Mouse (Mus musculus) forebrain, embryonic 16.5 days (tissue): ENCODE measurements around the gene Cerk. TPM values are rescaled to one million over a fixed set of nuclear protein-coding genes. Genes with fewer than 3 reads are reported as not detected.
"Not testable (repeated sequence)": the region's sequence is repeated elsewhere in the genome, so short reads cannot be mapped to it uniquely, and the experiment has no call there.

ENCODE experiments used
- ATAC-seq: fragments of 200-750 bp; cut with Nextera tagmentation; 2 replicates; pipeline ENCODE4 v1.8.0; 2017; ENCODE audit warnings: mild to moderate bottlenecking, moderate library complexity
- H3K27ac ChIP-seq: fragments of 300-500 bp; sonication (generic); 2 replicates; pipeline ENCODE4 v1.5.1; 2014; ENCODE audit warnings: low read length, control low read depth
- H3K27me3 ChIP-seq: fragments of 300-500 bp; sonication (generic); replicated peaks from 2 replicates; pipeline ENCODE4 v1.6.1; 2014; ENCODE audit warnings: low read length; ENCODE audit not compliant: control insufficient read depth, insufficient read depth
- H3K36me3 ChIP-seq: fragments of 300-500 bp; sonication (generic); 2 replicates; pipeline ENCODE4 v1.6.1; 2014; ENCODE audit not compliant: control insufficient read depth, insufficient read depth
- H3K4me1 ChIP-seq: fragments of 300-500 bp; sonication (generic); replicated peaks from 2 replicates; pipeline ENCODE4 v1.6.1; 2014; ENCODE audit warnings: low read length; ENCODE audit not compliant: control insufficient read depth, insufficient read depth
- H3K4me2 ChIP-seq: fragments of 300-500 bp; sonication (generic); 2 replicates; pipeline ENCODE4 v1.6.1; 2014; ENCODE audit warnings: mild to moderate bottlenecking, low read length, control low read depth
- H3K4me3 ChIP-seq: fragments of 300-500 bp; sonication (generic); replicated peaks from 2 replicates; pipeline ENCODE4 v1.5.1; 2014; ENCODE audit warnings: mild to moderate bottlenecking, low read length, control low read depth
- H3K9ac ChIP-seq: fragments of 300-500 bp; sonication (generic); replicated peaks from 2 replicates; pipeline ENCODE4 v1.6.1; 2014; ENCODE audit warnings: low read depth, low read length, control low read depth
- H3K9me3 ChIP-seq: fragments of 300-500 bp; sonication (generic); 2 replicates; pipeline ENCODE4 v1.6.1; 2016; ENCODE audit warnings: low read length; ENCODE audit not compliant: control insufficient read depth
- WGBS: fragments of 180-500 bp; shearing (Covaris S2); extraction: QIAGEN DNeasy Blood & Tissue Kit; methylation state at CpG from one replicate; pipeline ENCODE4 v1.1.7; 2014; 5-methylcytosine and 5-hydroxymethylcytosine counted together
- polyA plus RNA-seq: library from polyadenylated mRNA; unstranded; fragments of >200 nt; fragmentation: Nextera tagmentation; extraction: Ambion mirVana; gene quantifications from 2 replicates; pipeline ENCODE4 v1.2.1, GENCODE M21; 2015

Gene Cerk
- polyA plus RNA-seq, 1 experiment from 2014 or later = 23.8 TPM

DNA sequence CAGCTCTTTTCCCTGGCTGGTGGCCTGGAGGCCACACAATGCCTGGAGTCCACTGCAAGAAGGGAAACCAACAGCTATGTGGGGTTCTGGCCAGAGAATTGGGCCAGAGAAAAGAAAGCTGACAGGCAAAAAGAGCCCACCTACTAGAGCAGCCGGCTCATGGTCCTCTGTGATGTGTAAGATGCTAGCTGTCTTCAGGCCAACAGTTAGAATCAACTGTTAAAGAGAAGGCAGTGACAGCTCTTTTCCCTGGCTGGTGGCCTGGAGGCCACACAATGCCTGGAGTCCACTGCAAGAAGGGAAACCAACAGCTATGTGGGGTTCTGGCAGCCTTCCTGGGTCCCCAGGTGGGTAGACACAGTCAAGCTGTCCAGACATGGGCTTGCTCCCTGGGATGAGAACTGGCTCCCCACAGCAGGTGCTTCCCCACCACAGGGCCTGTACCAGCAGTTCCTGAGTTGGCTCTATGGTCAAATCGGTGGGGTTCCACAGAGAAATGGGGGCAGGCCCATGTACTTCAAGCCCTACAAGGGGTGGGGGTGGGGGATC, 8.2 kb downstream of the Cerk start:
- H3K4me1 ChIP-seq = peaks cover 15% of the 10 kb centered on the region
- ATAC-seq, H3K9me3 ChIP-seq, H3K9ac ChIP-seq, H3K4me3 ChIP-seq, H3K27ac ChIP-seq, H3K36me3 ChIP-seq, H3K27me3 ChIP-seq, H3K4me2 ChIP-seq: not testable (repeated sequence)
- 78% methylated on average over 2 of the region's 2 CpGs for WGBS

DNA sequence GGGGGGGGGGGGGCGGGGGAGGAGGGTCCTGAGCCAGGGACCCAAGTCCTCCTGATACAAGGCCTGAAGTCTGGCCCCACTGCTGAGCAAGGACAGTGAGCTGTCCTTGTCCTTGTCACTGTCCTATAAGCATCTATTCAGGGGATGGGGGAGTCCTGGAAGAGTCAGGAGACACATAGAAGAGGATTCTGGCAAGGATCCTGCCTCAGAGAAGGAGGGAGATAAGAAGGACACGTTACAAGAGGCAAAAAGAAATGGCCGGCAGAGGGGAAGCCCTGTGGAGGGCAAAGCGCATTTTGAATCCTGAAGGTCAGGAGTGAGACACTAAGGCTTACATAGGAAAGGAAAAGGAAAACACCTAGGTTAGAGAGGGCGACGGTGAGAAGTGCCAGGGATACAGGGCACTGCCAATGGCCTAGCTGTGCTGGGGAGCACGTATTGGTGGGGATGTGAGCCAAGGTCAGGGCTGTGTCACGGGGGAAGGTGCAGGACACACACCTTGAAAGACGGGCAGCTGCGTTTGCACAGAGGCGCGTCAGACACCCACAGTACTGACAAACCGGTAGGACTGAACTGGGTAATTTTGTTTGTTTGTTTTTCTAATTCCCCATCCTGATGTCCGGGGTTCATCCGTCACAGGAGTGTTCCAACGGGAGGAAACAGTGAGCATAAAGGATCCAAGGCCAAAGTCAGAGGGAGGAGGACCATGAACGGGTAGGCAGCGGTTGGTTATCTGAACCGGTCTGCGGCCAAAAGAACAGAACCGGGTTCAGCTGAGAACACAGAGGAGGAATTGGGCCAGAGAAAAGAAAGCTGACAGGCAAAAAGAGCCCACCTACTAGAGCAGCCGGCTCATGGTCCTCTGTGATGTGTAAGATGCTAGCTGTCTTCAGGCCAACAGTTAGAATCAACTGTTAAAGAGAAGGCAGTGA, 8.9 kb downstream of the Cerk start:
- WGBS = 86% methylated on average over 21 of the region's 22 CpGs
- Histone ChIP-seq H3K4me1 (peaks cover 9% of the 10 kb centered on the region), H3K9me3 (no peaks in the 10 kb centered on the region), H3K4me2 (no peak overlapping the region), H3K4me3 (no peak overlapping the region), H3K36me3 (no peaks in the 10 kb centered on the region), H3K27me3 (no peaks in the 10 kb centered on the region), H3K27ac (no peak overlapping the region), H3K9ac (no peak overlapping the region)
- no peak; the same call in 1 of the 2 replicates for ATAC-seq

DNA sequence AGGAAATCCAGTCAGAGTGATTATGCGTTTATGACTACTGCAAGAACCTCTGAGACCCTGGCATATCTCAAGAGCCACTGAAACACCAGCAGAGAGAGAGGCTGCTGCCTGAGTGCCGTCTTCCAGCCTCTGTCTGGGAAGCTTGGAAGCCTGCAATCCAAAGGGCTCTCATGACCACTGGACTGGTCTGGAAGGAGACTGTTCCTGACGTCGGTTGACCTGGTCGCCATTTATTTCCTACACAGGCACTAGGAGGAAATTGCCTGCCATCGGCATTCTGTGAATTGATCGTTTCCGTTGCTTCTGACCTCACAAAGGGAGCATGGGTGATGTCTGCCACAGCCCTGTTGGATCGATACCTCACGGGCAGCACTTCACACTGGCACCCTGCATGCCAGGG, 9.8 kb downstream of the Cerk start:
- H3K9me3 ChIP-seq = no peaks in the 10 kb centered on the region
- H3K4me3 ChIP-seq = no peak overlapping the region
- H3K4me2 ChIP-seq = no peak overlapping the region
- H3K27ac ChIP-seq = no peak overlapping the region
- no peak overlapping the region for H3K9ac ChIP-seq
- no peak for ATAC-seq
- H3K27me3 ChIP-seq = no peaks in the 10 kb centered on the region
- H3K4me1 ChIP-seq = peaks cover 6% of the 10 kb centered on the region; the same call in 1 of the 2 replicates
- H3K36me3 ChIP-seq = no peaks in the 10 kb centered on the region
- WGBS = 89% methylated on average over 10 of the region's 10 CpGs

DNA sequence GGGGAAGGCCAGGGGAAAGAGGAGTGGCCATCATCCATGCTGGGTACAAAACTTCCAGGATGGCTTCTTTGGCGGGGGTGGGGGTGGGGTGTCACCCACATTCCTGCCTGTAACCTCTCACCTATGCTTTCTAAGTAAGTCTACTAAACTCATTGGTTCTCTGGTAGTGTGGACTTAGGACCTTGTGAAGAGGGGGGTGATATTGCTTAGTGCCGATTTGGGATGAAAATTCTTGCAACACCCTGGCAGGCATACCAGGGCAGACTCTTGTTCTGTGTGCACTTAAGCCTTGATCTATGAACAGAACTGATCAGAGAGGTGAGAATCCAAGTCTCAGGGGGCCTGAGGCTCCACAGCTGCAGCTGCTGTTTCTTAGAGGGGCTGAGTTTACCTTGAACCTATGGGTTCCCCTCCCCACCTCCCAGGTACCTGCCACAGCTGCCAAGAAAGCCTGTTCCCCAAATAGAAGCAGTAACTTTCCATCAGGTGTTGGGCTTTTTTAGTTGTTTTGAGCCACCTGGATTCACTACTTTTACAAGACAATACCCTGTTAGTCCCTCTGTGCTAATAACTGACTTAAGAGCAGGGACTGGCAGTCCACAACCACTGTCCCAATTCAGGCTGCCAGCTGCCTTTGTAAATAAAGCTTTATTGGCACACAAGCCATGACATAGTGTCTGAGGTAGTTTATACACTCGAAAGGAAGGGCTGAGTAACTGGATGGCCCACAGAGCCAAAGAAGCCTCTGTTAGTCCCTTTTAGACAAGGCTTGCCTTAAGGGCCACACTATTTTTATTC, 10.5 kb downstream of the Cerk start:
- WGBS = 82% methylated on average over 3 of the region's 3 CpGs
- no peaks in the 10 kb centered on the region for H3K27me3 ChIP-seq
- H3K4me1 ChIP-seq = peaks cover 6% of the 10 kb centered on the region; the same call in 1 of the 2 replicates
- no peak overlapping the region for H3K4me2 ChIP-seq
- no peaks in the 10 kb centered on the region for H3K36me3 ChIP-seq
- H3K9me3 ChIP-seq = no peaks in the 10 kb centered on the region
- ATAC-seq = no peak
- H3K9ac ChIP-seq = no peak overlapping the region
- no peak overlapping the region for H3K27ac ChIP-seq
- no peak overlapping the region for H3K4me3 ChIP-seq

DNA sequence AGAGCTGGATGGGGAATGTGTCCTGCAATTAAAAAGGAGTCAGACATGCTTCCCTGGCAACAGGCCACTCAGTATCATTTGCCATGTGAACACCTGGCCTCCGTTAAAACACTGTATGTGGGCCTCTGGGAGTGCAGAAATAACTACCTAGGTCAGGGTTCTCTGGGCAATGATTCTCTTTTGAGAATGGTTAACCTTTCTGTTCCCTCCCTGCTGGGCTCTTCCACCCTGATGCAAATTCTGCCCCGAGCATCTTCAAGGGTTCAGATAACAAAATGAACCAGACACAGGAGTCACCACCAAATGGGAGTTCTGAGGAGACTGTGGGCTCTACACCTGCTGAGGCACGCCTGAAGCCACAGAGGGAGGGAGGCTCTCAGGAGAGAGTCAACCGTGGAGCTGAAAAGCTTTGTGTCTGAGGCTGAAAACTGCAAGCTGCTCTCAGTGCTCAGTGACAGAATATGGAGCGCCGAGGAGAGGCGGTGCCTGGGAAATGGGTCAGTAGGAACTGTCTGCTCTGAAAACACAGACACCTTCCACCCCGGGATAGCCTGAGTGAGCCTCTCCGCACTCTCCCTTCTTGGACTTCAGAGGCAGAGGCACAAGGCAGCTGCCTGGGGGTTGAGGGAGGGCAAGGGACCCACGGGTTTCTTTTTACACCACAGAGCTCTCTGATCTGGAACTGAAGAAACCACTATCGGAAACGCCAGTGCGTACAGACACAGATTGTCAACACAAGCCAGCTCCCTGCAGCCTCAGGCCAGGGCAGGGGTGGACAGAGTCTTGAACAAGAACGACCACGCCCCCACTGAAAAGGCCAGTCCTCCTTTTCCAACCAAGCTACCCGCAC, 12.6 kb downstream of the Cerk start:
- H3K36me3 ChIP-seq = no peaks in the 10 kb centered on the region
- no peak overlapping the region for H3K4me2 ChIP-seq
- H3K27ac ChIP-seq = no peak overlapping the region
- H3K9me3 ChIP-seq = no peaks in the 10 kb centered on the region
- H3K4me3 ChIP-seq = no peak overlapping the region
- peaks cover 14% of the 10 kb centered on the region for H3K4me1 ChIP-seq
- no peak overlapping the region for H3K9ac ChIP-seq
- 44% methylated on average over 16 of the region's 16 CpGs for WGBS
- no peak for ATAC-seq
- H3K27me3 ChIP-seq = no peaks in the 10 kb centered on the region

DNA sequence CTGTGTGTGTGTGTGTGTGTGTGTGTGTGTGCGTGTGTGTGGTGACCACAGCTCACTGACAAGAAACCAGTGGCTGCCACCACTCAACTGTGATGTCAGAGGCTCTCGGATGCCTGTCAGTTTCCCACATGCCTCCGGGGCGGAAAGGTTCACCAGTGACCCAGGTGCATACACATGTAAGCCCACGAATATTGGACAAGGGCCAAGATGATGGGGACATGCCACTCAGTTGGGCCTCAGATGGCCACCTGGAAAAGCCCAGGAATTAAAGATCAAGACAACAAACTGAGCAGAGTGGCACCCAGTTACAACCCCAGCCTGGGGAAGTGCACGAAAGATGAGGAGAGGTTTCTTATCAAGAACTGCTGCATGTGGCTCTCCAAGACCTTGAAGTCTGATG, 13.4 kb downstream of the Cerk start:
- H3K4me3 ChIP-seq = no peak overlapping the region
- WGBS = 81% methylated on average over 6 of the region's 6 CpGs
- H3K9ac ChIP-seq = no peak overlapping the region
- no peak overlapping the region for H3K27ac ChIP-seq
- H3K4me1 ChIP-seq = peaks cover 14% of the 10 kb centered on the region
- no peaks in the 10 kb centered on the region for H3K27me3 ChIP-seq
- ATAC-seq = no peak
- H3K4me2 ChIP-seq = no peak overlapping the region
- no peaks in the 10 kb centered on the region for H3K36me3 ChIP-seq
- H3K9me3 ChIP-seq = no peaks in the 10 kb centered on the region

DNA sequence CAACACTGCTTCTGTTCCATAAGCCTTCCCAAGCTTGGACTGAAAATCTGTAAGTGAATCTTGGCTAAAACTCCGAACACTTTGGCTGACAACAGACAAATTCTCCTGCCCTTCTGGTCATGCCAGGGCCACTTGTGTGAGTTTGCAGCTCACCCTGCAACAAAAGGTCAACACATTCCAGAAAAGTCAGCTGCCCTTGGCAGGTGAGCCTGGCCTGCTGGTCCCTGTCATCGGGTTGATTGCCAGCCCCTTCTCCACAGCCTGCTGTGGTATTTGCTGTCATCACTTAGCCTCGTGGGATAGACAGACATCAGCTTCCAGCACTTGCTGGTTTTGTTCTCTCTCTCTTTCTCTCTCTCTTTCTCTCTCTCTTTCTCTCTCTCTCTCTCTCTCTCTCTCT, 13.8 kb downstream of the Cerk start:
- Histone ChIP-seq H3K9me3 (no peaks in the 10 kb centered on the region), H3K9ac (no peak overlapping the region), H3K4me1 (peaks cover 14% of the 10 kb centered on the region), H3K36me3 (no peaks in the 10 kb centered on the region), H3K27me3 (no peaks in the 10 kb centered on the region), H3K4me3 (no peak overlapping the region), H3K27ac (no peak overlapping the region), H3K4me2 (no peak overlapping the region)
- 64% methylated on average over 3 of the region's 3 CpGs for WGBS
- no peak for ATAC-seq

DNA sequence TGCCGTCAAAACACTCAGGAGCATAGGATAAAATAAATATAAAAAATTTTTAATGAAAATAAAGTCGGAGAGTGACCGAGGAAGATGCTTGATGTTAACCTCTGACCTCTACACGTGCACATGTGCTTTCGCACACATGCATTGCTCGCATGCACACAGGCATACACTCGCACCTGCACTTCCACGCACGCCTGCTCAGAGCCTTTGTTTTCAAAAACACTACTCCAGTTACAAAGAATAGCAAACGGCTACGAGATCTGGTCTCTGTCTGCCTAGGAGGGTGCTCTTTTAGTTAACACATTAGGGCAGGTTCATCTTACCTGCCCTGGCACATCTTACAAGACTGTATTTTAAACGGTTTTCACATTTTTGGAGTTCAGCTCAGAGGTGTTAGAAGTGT, 14.6 kb downstream of the Cerk start:
- ATAC-seq = no peak
- Histone ChIP-seq H3K36me3 (no peaks in the 10 kb centered on the region), H3K4me1 (peaks cover 14% of the 10 kb centered on the region), H3K9me3 (no peaks in the 10 kb centered on the region), H3K27ac (no peak overlapping the region), H3K27me3 (no peaks in the 10 kb centered on the region), H3K4me2 (no peak overlapping the region), H3K4me3 (no peak overlapping the region), H3K9ac (no peak overlapping the region)
- WGBS = 79% methylated on average over 12 of the region's 12 CpGs

DNA sequence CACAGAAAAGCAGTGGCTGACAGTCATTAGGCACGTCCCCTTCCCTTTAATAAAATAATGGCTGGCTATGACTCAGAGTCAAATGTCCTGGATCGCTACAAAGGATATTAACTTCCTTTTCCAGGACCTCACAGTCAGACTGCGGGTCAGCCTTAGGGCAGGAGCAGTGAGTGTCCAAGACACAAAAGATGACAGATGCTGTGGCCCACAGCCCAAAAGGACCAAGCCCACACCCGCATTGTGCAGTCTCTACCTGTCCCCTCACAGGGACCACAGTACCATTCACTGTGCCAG, 16.2 kb downstream of the Cerk start:
- no peak overlapping the region for H3K9ac ChIP-seq
- H3K4me2 ChIP-seq = no peak overlapping the region
- ATAC-seq = no peak
- 81% methylated on average over 4 of the region's 4 CpGs for WGBS
- no peak overlapping the region for H3K27ac ChIP-seq
- H3K4me1 ChIP-seq = peaks cover 14% of the 10 kb centered on the region
- no peaks in the 10 kb centered on the region for H3K36me3 ChIP-seq
- H3K27me3 ChIP-seq = no peaks in the 10 kb centered on the region
- H3K9me3 ChIP-seq = no peaks in the 10 kb centered on the region
- H3K4me3 ChIP-seq = no peak overlapping the region
